Mouse (Mus musculus) heart, embryonic 14.5 days (tissue): ENCODE data around the gene Rps10. TPM values are rescaled to one million over a fixed set of nuclear protein-coding genes. Genes with fewer than 3 reads are reported as not detected.

Experiments used
- ATAC-seq: fragments of 200-750 bp; cut with Nextera tagmentation; 2 replicates; pipeline ENCODE4 v1.8.0; 2017; ENCODE audit warnings: low read depth, moderate TSS enrichment; ENCODE audit not compliant: insufficient number of reproducible peaks, insufficient read depth, low FRiP score
- H3K27ac ChIP-seq, 2 experiments: fragments of 200-500 bp in 1 of 2; fragments of 300-500 bp in 1 of 2; sonication (generic) in 1 of 2; replicated peaks in 1 of 2; 2 replicates each; pipeline ENCODE4 v1.5.1; 2012 to 2014; ENCODE audit warnings: low read depth in 2 of 2, low read length in 2 of 2, control low read depth in 1 of 2, mild to moderate bottlenecking in 1 of 2, mixed read lengths in 1 of 2; ENCODE audit not compliant: control insufficient read depth in 1 of 2, insufficient read depth in 1 of 2
- H3K27me3 ChIP-seq: fragments of 300-500 bp; sonication (generic); 2 replicates; pipeline ENCODE4 v1.6.1; 2014; ENCODE audit warnings: mild to moderate bottlenecking, low read length, control low read depth; ENCODE audit not compliant: control insufficient read depth, insufficient read depth
- H3K36me3 ChIP-seq: fragments of 300-500 bp; sonication (generic); 2 replicates; pipeline ENCODE4 v1.6.1; 2014; ENCODE audit warnings: mild to moderate bottlenecking, control low read depth, low read length, mixed read lengths; ENCODE audit not compliant: control insufficient read depth, insufficient read depth
- H3K4me1 ChIP-seq, 2 experiments: fragments of 200-500 bp in 1 of 2; fragments of 300-500 bp in 1 of 2; sonication (generic) in 1 of 2; 2 replicates each; pipeline ENCODE4 v1.6.1; 2012 to 2014; ENCODE audit warnings: low read length in 2 of 2, control low read depth in 1 of 2, mixed read lengths in 1 of 2; ENCODE audit not compliant: control insufficient read depth in 2 of 2, insufficient read depth in 2 of 2
- H3K4me2 ChIP-seq: fragments of 300-500 bp; sonication (generic); 2 replicates; pipeline ENCODE4 v1.6.1; 2014; ENCODE audit warnings: mild to moderate bottlenecking, low read length
- H3K4me3 ChIP-seq, 2 experiments: fragments of 200-500 bp in 1 of 2; fragments of 300-500 bp in 1 of 2; sonication (generic) in 1 of 2; 2 replicates each; pipeline ENCODE4 v1.5.1; 2012 to 2014; ENCODE audit warnings: low read length in 2 of 2, mild to moderate bottlenecking in 2 of 2, control low read depth in 1 of 2, low read depth in 1 of 2, moderate library complexity in 1 of 2; ENCODE audit not compliant: control insufficient read depth in 1 of 2, insufficient read depth in 1 of 2
- H3K9ac ChIP-seq: fragments of 300-500 bp; sonication (generic); 2 replicates; pipeline ENCODE4 v1.6.1; 2014; ENCODE audit warnings: mild to moderate bottlenecking, low read length
- H3K9me3 ChIP-seq: fragments of 300-500 bp; sonication (generic); 2 replicates; pipeline ENCODE4 v1.6.1; 2016; ENCODE audit warnings: low read length, control low read depth; ENCODE audit not compliant: control insufficient read depth
- WGBS: fragments of 180-500 bp; shearing (Covaris S2); extraction: QIAGEN DNeasy Blood & Tissue Kit; methylation state at CpG from one replicate; pipeline ENCODE4 v1.1.7; 2014; 5-methylcytosine and 5-hydroxymethylcytosine counted together
- polyA plus RNA-seq: library from polyadenylated mRNA; unstranded; fragments of >200 nt; fragmentation: Nextera tagmentation; extraction: Ambion mirVana; gene quantifications from 2 replicates; pipeline ENCODE4 v1.2.1, GENCODE M21; 2014

The Rps10 gene
- polyA plus RNA-seq, 1 experiment from 2014 or later, result 715 TPM

GRCm38 (mm10) chr17:27622611-27623359 lies 13.7 kb downstream of the Rps10 start:
- Histone ChIP-seq H3K27me3 (no peaks in the 10 kb centered on the region), H3K36me3 (peaks cover 2% of the 10 kb centered on the region; the same call in 1 of the 2 replicates), H3K4me1 (peaks cover 11 to 33% of the 10 kb centered on the region in 2 experiments), H3K4me2 (peak overlapping the region; percentile 82), H3K27ac (peak overlapping the region; percentile 86 to 96), H3K9me3 (0 out of 2 replicates have a peak, but pooled peaks cover 2% of the 10 kb centered on the region), H3K4me3 (peak overlapping the region; percentile 80 to 89), H3K9ac (peak overlapping the region; percentile 97)
- peak; percentile 47 for ATAC-seq
- WGBS, result under 1% methylated on average over 79 of the region's 80 CpGs

DNA sequence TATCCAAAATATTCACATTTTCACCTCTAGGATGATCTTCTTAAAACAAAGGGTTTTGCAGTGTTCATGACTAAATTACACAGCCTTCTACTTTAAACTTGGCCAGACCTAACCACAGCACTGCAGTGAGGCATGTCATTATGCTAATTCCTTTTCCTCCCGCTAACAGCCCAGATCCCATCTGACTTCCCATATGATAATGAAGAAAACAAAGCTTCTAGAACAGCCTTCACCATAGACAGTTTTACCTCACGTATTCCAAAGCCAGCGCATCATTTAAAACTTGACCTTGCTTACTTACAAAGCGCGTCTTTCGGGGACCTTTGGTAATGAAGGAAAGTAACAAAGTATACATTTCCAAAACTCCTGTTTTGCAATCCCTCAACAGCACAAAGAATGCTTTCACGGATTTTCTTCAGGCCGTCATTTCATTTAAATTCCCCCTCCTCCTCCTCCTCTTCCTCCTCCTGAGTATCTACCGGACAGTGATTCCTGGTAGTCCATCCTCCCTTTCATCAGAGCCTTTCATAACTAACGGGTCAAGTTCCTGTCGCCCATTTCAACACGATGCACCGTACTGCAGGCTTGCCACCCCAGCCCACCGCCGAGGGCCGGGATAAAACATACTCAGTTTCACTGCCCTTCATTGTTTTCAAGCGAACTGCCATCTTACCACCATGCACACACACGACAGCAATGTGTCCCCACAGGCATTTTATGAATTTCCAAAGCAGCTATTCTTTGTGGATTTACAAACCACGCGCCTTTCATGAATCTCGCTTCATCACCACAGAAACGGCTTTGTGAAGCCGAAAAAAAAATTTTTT lies 14.6 kb downstream of the Rps10 start:
- peak overlapping the region; percentile 97 for H3K9ac ChIP-seq
- peaks cover 7% of the 10 kb centered on the region; the same call in 1 of the 2 replicates for H3K36me3 ChIP-seq
- H3K4me3 ChIP-seq, result peak overlapping the region; percentile 80 to 89
- peaks cover 6% of the 10 kb centered on the region; the same call in 1 of the 2 replicates for H3K9me3 ChIP-seq
- peak overlapping the region; percentile 86 to 96 for H3K27ac ChIP-seq
- H3K27me3 ChIP-seq, result no peaks in the 10 kb centered on the region
- peak overlapping the region; percentile 82 for H3K4me2 ChIP-seq
- peaks cover 10 to 33% of the 10 kb centered on the region in 2 experiments for H3K4me1 ChIP-seq
- ATAC-seq, result no peak
- 2% methylated on average over 23 of the region's 23 CpGs for WGBS

DNA sequence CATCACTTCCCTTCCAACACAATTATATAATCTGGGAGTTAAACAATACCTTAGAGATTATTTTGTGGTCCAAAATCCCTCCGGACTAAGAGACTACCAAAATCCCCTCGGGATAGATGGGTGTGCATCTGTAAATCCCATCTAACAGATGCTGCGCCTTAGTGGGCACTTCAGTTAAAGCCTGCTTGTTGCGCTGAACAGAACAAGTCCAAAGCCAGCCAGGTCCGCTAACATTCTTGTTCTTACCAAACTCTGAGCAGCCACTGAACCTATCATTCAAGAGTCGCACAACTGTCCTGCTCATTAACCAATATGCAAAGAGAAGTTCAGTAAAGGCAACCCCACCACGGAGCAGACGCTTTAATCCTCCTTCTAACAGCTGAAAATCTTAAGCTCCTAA lies 15.3 kb downstream of the Rps10 start:
- Histone ChIP-seq H3K27me3 (no peaks in the 10 kb centered on the region), H3K4me1 (peaks cover 9 to 33% of the 10 kb centered on the region in 2 experiments), H3K4me3 (peak overlapping the region; percentile 6 to 80; a peak in 3 of 4 replicates), H3K4me2 (peak overlapping the region; percentile 82), H3K9ac (peak overlapping the region; percentile 97), H3K36me3 (peaks cover 12% of the 10 kb centered on the region; the same call in 1 of the 2 replicates), H3K9me3 (peaks cover 6% of the 10 kb centered on the region; the same call in 1 of the 2 replicates), H3K27ac (peak overlapping the region in 1 of 2 experiments; percentile 96; a peak in 2 of 4 replicates)
- 39% methylated on average over 8 of the region's 8 CpGs for WGBS
- no peak for ATAC-seq

GRCm38 (mm10) chr17:27615388-27615787 lies 21.1 kb downstream of the Rps10 start:
- no peak for ATAC-seq
- Histone ChIP-seq H3K9me3 (peaks cover 6% of the 10 kb centered on the region; the same call in 1 of the 2 replicates), H3K4me2 (0 out of 2 replicates have a peak overlapping the region, but pooled peaks have one; percentile 5), H3K27ac (peak overlapping the region; percentile 37 to 45; a peak in 2 of 4 replicates), H3K27me3 (no peaks in the 10 kb centered on the region), H3K9ac (no peak overlapping the region; the same call in 1 of the 2 replicates), H3K4me1 (peaks cover 33 to 61% of the 10 kb centered on the region in 2 experiments), H3K4me3 (no peak overlapping the region), H3K36me3 (peaks cover 24% of the 10 kb centered on the region)
- WGBS, result 30% methylated on average over 7 of the region's 7 CpGs

GRCm38 (mm10) chr17:27613016-27613415 lies 23.5 kb downstream of the Rps10 start:
- no peak overlapping the region for H3K4me2 ChIP-seq
- peaks cover 29 to 57% of the 10 kb centered on the region in 2 experiments for H3K4me1 ChIP-seq
- no peak overlapping the region for H3K9ac ChIP-seq
- peaks cover 30% of the 10 kb centered on the region for H3K36me3 ChIP-seq
- H3K27me3 ChIP-seq, result no peaks in the 10 kb centered on the region
- 77% methylated on average over 4 of the region's 4 CpGs for WGBS
- H3K4me3 ChIP-seq, result no peak overlapping the region
- no peak for ATAC-seq
- H3K9me3 ChIP-seq, result peaks cover 6% of the 10 kb centered on the region; the same call in 1 of the 2 replicates
- no peak overlapping the region for H3K27ac ChIP-seq

GRCm38 (mm10) chr17:27611994-27612393 lies 24.5 kb downstream of the Rps10 start:
- peaks cover 29 to 57% of the 10 kb centered on the region in 2 experiments for H3K4me1 ChIP-seq

DNA sequence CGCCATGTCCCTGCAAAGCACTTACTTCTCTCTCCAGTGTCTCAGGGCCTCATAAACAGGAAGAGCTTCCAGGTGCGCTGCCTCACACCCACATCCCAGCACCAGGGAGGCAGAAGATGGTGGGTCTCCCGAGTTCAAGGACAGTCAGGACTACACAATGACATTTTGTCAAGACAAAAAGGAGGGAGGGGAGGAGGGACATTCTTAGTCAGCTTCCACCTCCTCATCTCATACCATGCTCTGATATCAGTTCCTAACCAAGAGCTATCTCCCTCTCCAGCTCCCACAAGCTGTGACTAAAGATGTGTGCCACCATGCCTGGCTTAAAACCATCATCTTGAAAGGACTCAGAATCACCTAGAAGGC lies 25.0 kb downstream of the Rps10 start:
- Histone ChIP-seq H3K4me2 (no peak overlapping the region), H3K27ac (peak overlapping the region; percentile 9 to 67; a peak in 2 of 4 replicates), H3K27me3 (no peaks in the 10 kb centered on the region), H3K9ac (peak overlapping the region; percentile 50; the same call in 1 of the 2 replicates), H3K36me3 (peaks cover 19% of the 10 kb centered on the region; the same call in 1 of the 2 replicates), H3K4me3 (no peak overlapping the region), H3K9me3 (no peaks in the 10 kb centered on the region), H3K4me1 (peaks cover 29 to 60% of the 10 kb centered on the region in 2 experiments)
- 44% methylated on average over 3 of the region's 3 CpGs for WGBS
- ATAC-seq, result no peak

More at GRCm38 (mm10) chr17:27611994-27612393, 24.5 kb downstream of the Rps10 start:
- no peaks in the 10 kb centered on the region for H3K9me3 ChIP-seq
- H3K4me3 ChIP-seq, result no peak overlapping the region
- ATAC-seq, result no peak
- peak overlapping the region; percentile 50; the same call in 1 of the 2 replicates for H3K9ac ChIP-seq
- H3K27ac ChIP-seq, result 0 out of 4 replicates have a peak overlapping the region, but pooled peaks of 1 of the 2 experiments have one; percentile 21
- no peaks in the 10 kb centered on the region for H3K27me3 ChIP-seq
- WGBS, result 60% methylated on average over 5 of the region's 5 CpGs
- H3K36me3 ChIP-seq, result peaks cover 24% of the 10 kb centered on the region; the same call in 1 of the 2 replicates
- H3K4me2 ChIP-seq, result no peak overlapping the region
